Mouse (Mus musculus): ENCODE measurements around the gene Nr5a2. TPM values are rescaled to one million over a fixed set of nuclear protein-coding genes. Genes with fewer than 3 reads are reported as not detected.

The Nr5a2 gene
- polyA plus RNA-seq, 1 experiment from 2014 or later = 1.3 TPM

- WGBS = 12% methylated on average over 3 of the region's 3 CpGs
- H3K27ac ChIP-seq = no peak overlapping the region
Observed at GRCm38 (mm10) chr1:136926026-136926425, 34.2 kb downstream of the Nr5a2 start.

GRCm38 (mm10) chr1:136920089-136920488 lies 40.2 kb downstream of the Nr5a2 start:
- H3K4me1 ChIP-seq (replicated peaks; ENCODE audit: control insufficient read depth, insufficient read depth, low read length) = no peaks in the 10 kb centered on the region
- H3K27me3 ChIP-seq (ENCODE audit: control insufficient read depth, insufficient read depth, low read length) = no peaks in the 10 kb centered on the region
- no peak overlapping the region for H3K4me2 ChIP-seq (replicated peaks)
- no peak for DNase-seq (ENCODE audit: low spot score)
- no peak for ATAC-seq (ENCODE audit: low FRiP score)
- no peaks in the 10 kb centered on the region for H3K36me3 ChIP-seq (replicated peaks; ENCODE audit: control insufficient read depth, insufficient read depth)
- H3K27ac ChIP-seq = no peak overlapping the region
- no peak overlapping the region for H3K4me3 ChIP-seq (replicated peaks; ENCODE audit: low read length)
- H3K9me3 ChIP-seq (ENCODE audit: control insufficient read depth, low read length) = no peaks in the 10 kb centered on the region
- 84% methylated on average over 4 of the region's 4 CpGs for WGBS
- no peak overlapping the region for H3K9ac ChIP-seq

More at GRCm38 (mm10) chr1:136926026-136926425, 34.2 kb downstream of the Nr5a2 start:
- H3K27me3 ChIP-seq (ENCODE audit: control insufficient read depth, insufficient read depth, low read length) = no peaks in the 10 kb centered on the region
- no peaks in the 10 kb centered on the region for H3K36me3 ChIP-seq (replicated peaks; ENCODE audit: control insufficient read depth, insufficient read depth)
- DNase-seq (ENCODE audit: low spot score) (no peak), ATAC-seq (ENCODE audit: low FRiP score) (no peak)
- H3K4me2 ChIP-seq (replicated peaks) = no peak overlapping the region
- H3K9me3 ChIP-seq (ENCODE audit: control insufficient read depth, low read length) = no peaks in the 10 kb centered on the region
- H3K9ac ChIP-seq = no peak overlapping the region
- no peak overlapping the region for H3K4me3 ChIP-seq (replicated peaks; ENCODE audit: low read length)
- H3K4me1 ChIP-seq (replicated peaks; ENCODE audit: control insufficient read depth, insufficient read depth, low read length) = 0 out of 2 replicates have a peak, but pooled peaks cover 3% of the 10 kb centered on the region

GRCm38 (mm10) chr1:136918791-136919190 lies 41.5 kb downstream of the Nr5a2 start:
- 76% methylated on average over 9 of the region's 9 CpGs for WGBS
- Histone ChIP-seq H3K27me3 (ENCODE audit: control insufficient read depth, insufficient read depth, low read length) (no peaks in the 10 kb centered on the region), H3K36me3 (replicated peaks; ENCODE audit: control insufficient read depth, insufficient read depth) (no peaks in the 10 kb centered on the region), H3K4me1 (replicated peaks; ENCODE audit: control insufficient read depth, insufficient read depth, low read length) (no peaks in the 10 kb centered on the region), H3K9me3 (ENCODE audit: control insufficient read depth, low read length) (no peaks in the 10 kb centered on the region), H3K9ac (no peak overlapping the region), H3K27ac (no peak overlapping the region), H3K4me3 (replicated peaks; ENCODE audit: low read length) (no peak overlapping the region), H3K4me2 (replicated peaks) (no peak overlapping the region)
- ATAC-seq (ENCODE audit: low FRiP score) (no peak), DNase-seq (ENCODE audit: low spot score) (no peak)

GRCm38 (mm10) chr1:136915438-136915837 lies 44.8 kb downstream of the Nr5a2 start:
- DNase-seq (ENCODE audit: low spot score) (no peak), ATAC-seq (ENCODE audit: low FRiP score) (no peak)
- H3K4me1 ChIP-seq (replicated peaks; ENCODE audit: control insufficient read depth, insufficient read depth, low read length) = no peaks in the 10 kb centered on the region
- H3K36me3 ChIP-seq (replicated peaks; ENCODE audit: control insufficient read depth, insufficient read depth) = no peaks in the 10 kb centered on the region
- 55% methylated on average over 11 of the region's 11 CpGs for WGBS
- no peak overlapping the region for H3K9ac ChIP-seq
- no peaks in the 10 kb centered on the region for H3K27me3 ChIP-seq (ENCODE audit: control insufficient read depth, insufficient read depth, low read length)
- H3K4me2 ChIP-seq (replicated peaks) = no peak overlapping the region
- no peak overlapping the region for H3K4me3 ChIP-seq (replicated peaks; ENCODE audit: low read length)
- H3K27ac ChIP-seq = no peak overlapping the region
- no peaks in the 10 kb centered on the region for H3K9me3 ChIP-seq (ENCODE audit: control insufficient read depth, low read length)

- no peak overlapping the region for H3K9ac ChIP-seq
- no peak overlapping the region for H3K27ac ChIP-seq
- DNase-seq (ENCODE audit: low spot score) (no peak), ATAC-seq (ENCODE audit: low FRiP score) (no peak)
- H3K4me2 ChIP-seq (replicated peaks) = no peak overlapping the region
- no peaks in the 10 kb centered on the region for H3K36me3 ChIP-seq (replicated peaks; ENCODE audit: control insufficient read depth, insufficient read depth)
- no peaks in the 10 kb centered on the region for H3K4me1 ChIP-seq (replicated peaks; ENCODE audit: control insufficient read depth, insufficient read depth, low read length)
- H3K27me3 ChIP-seq (ENCODE audit: control insufficient read depth, insufficient read depth, low read length) = no peaks in the 10 kb centered on the region
- no peak overlapping the region for H3K4me3 ChIP-seq (replicated peaks; ENCODE audit: low read length)
- no peaks in the 10 kb centered on the region for H3K9me3 ChIP-seq (ENCODE audit: control insufficient read depth, low read length)
- WGBS = 80% methylated on average over 10 of the region's 10 CpGs
Observed at GRCm38 (mm10) chr1:136911996-136912395, 48.3 kb downstream of the Nr5a2 start.

- Histone ChIP-seq H3K9me3 (ENCODE audit: control insufficient read depth, low read length) (no peaks in the 10 kb centered on the region), H3K4me1 (replicated peaks; ENCODE audit: control insufficient read depth, insufficient read depth, low read length) (no peaks in the 10 kb centered on the region), H3K27me3 (ENCODE audit: control insufficient read depth, insufficient read depth, low read length) (no peaks in the 10 kb centered on the region), H3K4me2 (replicated peaks) (no peak overlapping the region), H3K27ac (no peak overlapping the region), H3K36me3 (replicated peaks; ENCODE audit: control insufficient read depth, insufficient read depth) (no peaks in the 10 kb centered on the region), H3K4me3 (replicated peaks; ENCODE audit: low read length) (no peak overlapping the region), H3K9ac (no peak overlapping the region)
- no peak for DNase-seq (ENCODE audit: low spot score)
- no peak for ATAC-seq (ENCODE audit: low FRiP score)
- WGBS = 83% methylated on average over 2 of the region's 2 CpGs
Observed at GRCm38 (mm10) chr1:136911594-136911860, 48.7 kb downstream of the Nr5a2 start.

- H3K4me2 ChIP-seq (replicated peaks) = no peak overlapping the region
- H3K27ac ChIP-seq = no peak overlapping the region
- no peak for ATAC-seq (ENCODE audit: low FRiP score)
- H3K4me1 ChIP-seq (replicated peaks; ENCODE audit: control insufficient read depth, insufficient read depth, low read length) = no peaks in the 10 kb centered on the region
- H3K36me3 ChIP-seq (replicated peaks; ENCODE audit: control insufficient read depth, insufficient read depth) = no peaks in the 10 kb centered on the region
- DNase-seq (ENCODE audit: low spot score) = no peak
- H3K4me3 ChIP-seq (replicated peaks; ENCODE audit: low read length) = no peak overlapping the region
- H3K9me3 ChIP-seq (ENCODE audit: control insufficient read depth, low read length) = no peaks in the 10 kb centered on the region
- no peak overlapping the region for H3K9ac ChIP-seq
- H3K27me3 ChIP-seq (ENCODE audit: control insufficient read depth, insufficient read depth, low read length) = no peaks in the 10 kb centered on the region
- 82% methylated on average over 12 of the region's 12 CpGs for WGBS
Observed at GRCm38 (mm10) chr1:136910741-136911593, 49.3 kb downstream of the Nr5a2 start.

GRCm38 (mm10) chr1:136910144-136910543 lies 50.1 kb downstream of the Nr5a2 start:
- Histone ChIP-seq H3K4me3 (replicated peaks; ENCODE audit: low read length) (no peak overlapping the region), H3K4me2 (replicated peaks) (no peak overlapping the region), H3K36me3 (replicated peaks; ENCODE audit: control insufficient read depth, insufficient read depth) (no peaks in the 10 kb centered on the region), H3K9me3 (ENCODE audit: control insufficient read depth, low read length) (no peaks in the 10 kb centered on the region), H3K4me1 (replicated peaks; ENCODE audit: control insufficient read depth, insufficient read depth, low read length) (no peaks in the 10 kb centered on the region), H3K9ac (no peak overlapping the region), H3K27ac (no peak overlapping the region), H3K27me3 (ENCODE audit: control insufficient read depth, insufficient read depth, low read length) (no peaks in the 10 kb centered on the region)
- 87% methylated on average over 12 of the region's 12 CpGs for WGBS
- DNase-seq (ENCODE audit: low spot score) (no peak), ATAC-seq (ENCODE audit: low FRiP score) (no peak)

GRCm38 (mm10) chr1:136909494-136910037 lies 50.7 kb downstream of the Nr5a2 start:
- no peak overlapping the region for H3K4me2 ChIP-seq (replicated peaks)
- no peaks in the 10 kb centered on the region for H3K9me3 ChIP-seq (ENCODE audit: control insufficient read depth, low read length)
- DNase-seq (ENCODE audit: low spot score) (no peak), ATAC-seq (ENCODE audit: low FRiP score) (no peak)
- H3K27ac ChIP-seq = no peak overlapping the region
- no peak overlapping the region for H3K9ac ChIP-seq
- WGBS = 74% methylated on average over 6 of the region's 6 CpGs
- no peaks in the 10 kb centered on the region for H3K36me3 ChIP-seq (replicated peaks; ENCODE audit: control insufficient read depth, insufficient read depth)
- H3K27me3 ChIP-seq (ENCODE audit: control insufficient read depth, insufficient read depth, low read length) = no peaks in the 10 kb centered on the region
- no peaks in the 10 kb centered on the region for H3K4me1 ChIP-seq (replicated peaks; ENCODE audit: control insufficient read depth, insufficient read depth, low read length)
- H3K4me3 ChIP-seq (replicated peaks; ENCODE audit: low read length) = no peak overlapping the region

All from hindbrain, embryonic 14.5 days (tissue).